Mouse (Mus musculus): Measurements from ENCODE around the gene Rad54l2. TPM values are rescaled to one million over a fixed set of nuclear protein-coding genes. Genes with fewer than 3 reads are reported as not detected.

The Rad54l2 gene
- polyA plus RNA-seq, 1 experiment from 2014 or later: 6.4 TPM

Other genes with a start within 250 kb of the Rad54l2 start
- not detected in 2 replicates for gene Iqcf3, start 227.6 kb downstream of the Rad54l2 start, polyA plus RNA-seq (2016; fragmentation: Nextera tagmentation; extraction: Ambion mirVana)
- gene Iqcf4, start 218.2 kb downstream of the Rad54l2 start, polyA plus RNA-seq (2016; fragmentation: Nextera tagmentation; extraction: Ambion mirVana): not detected in 2 replicates
- not detected in 2 replicates for gene Iqcf6, start 162.6 kb downstream of the Rad54l2 start, polyA plus RNA-seq (2016; fragmentation: Nextera tagmentation; extraction: Ambion mirVana)
- 0.21 TPM in 1 of 2 replicates, not detected in the other for gene Grm2, start 133.1 kb downstream of the Rad54l2 start, polyA plus RNA-seq (2016; fragmentation: Nextera tagmentation; extraction: Ambion mirVana)
- gene Tex264, start 103.3 kb downstream of the Rad54l2 start, polyA plus RNA-seq (2016; fragmentation: Nextera tagmentation; extraction: Ambion mirVana): 36.7 and 38.7 TPM in 2 replicates
- gene Dcaf1, start 32.7 kb upstream of the Rad54l2 start, polyA plus RNA-seq (2016; fragmentation: Nextera tagmentation; extraction: Ambion mirVana): 25.7 and 28.1 TPM in 2 replicates
- gene Rbm15b, start 98.2 kb upstream of the Rad54l2 start, polyA plus RNA-seq (2016; fragmentation: Nextera tagmentation; extraction: Ambion mirVana): 6.1 and 10.8 TPM in 2 replicates
- gene Manf, start 102.8 kb upstream of the Rad54l2 start, polyA plus RNA-seq (2016; fragmentation: Nextera tagmentation; extraction: Ambion mirVana): 296 and 411 TPM in 2 replicates